Mouse (Mus musculus): Measurements from ENCODE around the gene Tbck.

Tbck gene

DNA sequence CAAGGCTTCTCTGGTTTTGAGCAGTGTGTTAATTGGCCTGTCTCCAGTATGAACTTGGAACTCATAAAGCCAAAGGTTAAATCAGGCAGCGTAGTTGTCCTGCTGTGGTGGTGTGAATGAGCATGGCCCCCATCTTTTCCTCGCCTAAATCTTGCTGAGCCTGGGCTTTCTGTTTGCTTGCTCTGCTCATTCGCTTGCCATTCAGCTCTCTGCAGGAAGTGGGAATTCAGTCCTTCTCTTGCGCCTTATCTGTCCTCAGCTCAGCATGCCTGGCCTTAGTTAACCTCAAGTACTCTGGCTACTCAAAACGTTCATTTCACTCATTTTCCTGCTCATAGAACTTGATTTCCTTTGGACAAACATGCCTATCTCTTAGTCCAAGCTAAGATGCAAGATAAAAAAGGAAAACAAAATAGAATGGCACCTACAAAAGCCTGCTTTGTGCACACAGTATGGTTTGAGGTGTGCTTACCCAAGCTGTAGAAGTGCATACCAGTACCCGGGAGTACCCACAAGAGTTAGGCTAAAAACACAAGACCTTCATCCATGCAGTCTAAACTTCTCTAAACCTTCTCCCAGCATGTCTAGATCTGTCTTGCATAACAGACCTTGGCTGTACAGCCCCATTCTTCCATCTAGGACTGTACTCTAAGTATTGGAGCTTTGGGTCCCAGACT lies 151.3 kb downstream of the Tbck start:
- no peak for DNase-seq (ENCODE audit: low spot score in 2 of 2)

DNA sequence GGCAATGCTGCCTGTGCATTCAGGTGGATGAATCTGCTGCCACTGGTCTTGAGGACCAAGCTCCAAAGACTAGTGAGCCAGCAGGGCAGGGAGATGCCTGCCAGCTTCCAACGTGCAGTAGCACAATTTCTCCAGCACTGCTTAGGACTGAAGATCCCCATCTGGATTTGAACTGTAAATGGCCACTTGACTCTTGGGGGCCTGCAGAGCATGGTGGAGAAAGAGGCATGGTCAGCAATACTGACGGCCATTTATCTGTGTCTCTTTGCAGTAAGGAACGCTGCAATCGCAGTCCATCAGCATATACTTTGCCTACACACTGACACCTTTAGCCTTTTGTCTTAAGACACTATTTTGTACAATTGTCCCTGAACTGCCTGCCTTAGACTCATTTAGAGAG lies 153.2 kb downstream of the Tbck start:
- DNase-seq (ENCODE audit: low spot score in 2 of 2): no peak

DNA sequence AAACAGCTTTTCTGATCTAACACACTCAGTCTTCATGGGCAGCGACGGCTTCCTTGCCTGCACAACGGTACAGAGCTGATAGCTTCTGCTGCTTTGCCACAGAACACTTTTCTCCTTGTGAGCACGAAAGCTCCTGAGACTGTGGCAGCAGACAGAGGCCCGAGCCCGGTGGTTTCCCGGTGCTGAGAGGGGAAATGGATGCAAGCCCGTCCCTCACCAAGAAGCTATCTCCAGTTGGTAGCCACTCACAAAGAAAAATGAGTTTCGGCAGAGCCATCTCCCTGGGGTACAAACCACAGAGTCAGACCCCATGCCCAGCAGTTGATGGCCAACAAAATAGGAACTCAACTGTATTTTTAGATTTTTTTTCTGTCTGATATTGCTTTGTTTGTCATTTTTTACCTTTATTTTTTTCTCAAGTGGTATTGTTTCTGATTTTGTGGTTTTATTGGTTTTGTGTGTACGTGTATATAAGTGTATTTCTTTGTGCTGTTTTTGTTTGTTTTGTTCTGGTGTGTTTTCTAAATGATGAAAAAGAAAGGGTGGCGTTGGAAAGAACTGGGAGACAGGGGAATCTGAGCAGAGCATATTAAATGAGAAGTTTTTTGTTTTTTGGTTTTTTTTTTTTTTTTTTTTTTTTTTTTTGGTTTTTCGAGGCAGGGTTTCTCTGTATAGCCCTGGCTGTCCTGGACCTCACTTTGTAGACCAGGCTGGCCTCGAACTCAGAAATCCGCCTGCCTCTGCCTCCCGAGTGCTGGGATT lies 154.9 kb downstream of the Tbck start:
- DNase-seq (ENCODE audit: low spot score in 2 of 2): no peak

DNA sequence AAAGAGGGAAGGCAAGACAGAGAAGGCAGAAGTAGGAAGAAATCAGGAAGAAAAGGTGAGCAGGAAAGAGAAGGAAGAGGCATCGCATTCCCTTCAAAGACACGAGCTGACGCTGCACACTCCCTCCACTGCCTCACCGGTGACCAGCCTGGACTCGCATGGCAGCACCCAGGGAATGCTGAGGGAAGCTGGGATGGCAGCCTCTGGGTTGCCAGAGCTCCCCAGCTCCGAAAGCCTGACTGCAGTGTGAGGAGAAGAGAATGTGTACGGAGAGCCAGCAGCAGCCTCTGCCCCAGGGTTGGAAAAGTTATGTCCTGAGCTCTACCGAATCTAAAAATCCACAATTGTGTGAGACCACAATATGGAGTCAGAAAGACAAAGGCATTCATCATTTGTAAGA lies 155.6 kb downstream of the Tbck start:
- no peak for DNase-seq (ENCODE audit: low spot score in 2 of 2)

DNA sequence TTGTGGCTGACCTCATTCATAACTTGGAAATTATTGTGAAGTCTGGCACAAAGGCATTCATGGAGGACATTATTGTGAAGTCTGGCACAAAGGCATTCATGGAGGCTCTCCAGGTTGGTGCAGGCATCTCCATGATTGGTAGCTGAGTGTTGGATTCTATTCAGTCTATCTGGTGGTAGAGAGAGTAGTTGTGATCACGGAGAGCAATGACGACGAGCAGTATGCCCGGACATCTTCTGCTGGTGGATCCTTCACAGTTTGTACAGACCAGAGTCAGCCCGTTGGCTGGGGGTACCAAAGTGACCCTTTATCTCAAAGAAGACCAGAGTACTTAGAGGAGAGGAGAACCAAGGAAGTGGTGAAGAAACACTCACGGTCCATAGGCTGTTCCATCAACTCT lies 158.7 kb downstream of the Tbck start:
- DNase-seq (ENCODE audit: low spot score in 2 of 2): no peak

DNA sequence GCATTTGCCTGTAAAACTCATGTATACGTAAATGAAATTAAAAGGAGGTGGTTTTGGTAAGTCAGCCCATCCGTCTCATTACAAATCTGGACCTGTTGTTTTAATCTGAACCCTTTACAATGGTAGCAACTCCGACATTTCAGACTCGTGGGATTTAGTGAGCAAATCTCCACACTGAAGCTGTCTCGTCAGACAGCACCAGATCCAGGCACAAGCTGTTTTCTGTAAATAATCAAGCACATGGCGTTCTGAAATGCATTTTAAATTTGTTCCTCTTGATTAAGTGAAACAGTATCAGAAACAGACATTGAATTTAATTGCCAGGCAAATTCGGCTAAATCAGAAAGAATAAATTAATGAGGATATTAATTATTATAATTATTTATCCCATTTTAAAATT lies 165.7 kb downstream of the Tbck start:
- DNase-seq (ENCODE audit: low spot score in 2 of 2): no peak

DNA sequence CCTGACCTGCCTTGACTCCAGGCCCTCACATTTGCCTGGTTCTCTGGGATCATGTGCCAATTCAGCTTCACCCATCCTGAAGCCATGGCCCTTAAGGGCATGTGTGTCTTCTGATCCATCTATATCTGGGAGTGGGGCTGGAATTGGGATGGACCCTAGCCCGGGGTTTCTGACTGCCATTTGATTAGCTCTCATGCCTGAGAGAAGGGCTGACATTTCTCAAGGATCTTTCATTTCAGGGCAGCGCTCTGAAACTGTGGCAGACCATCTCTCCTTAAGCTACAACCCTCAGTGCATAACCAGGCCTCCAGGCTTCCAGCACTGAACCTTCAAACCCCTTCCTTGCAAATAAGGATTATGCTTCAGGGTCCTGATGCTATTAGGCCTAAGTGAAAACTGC lies 166.5 kb downstream of the Tbck start:
- DNase-seq (ENCODE audit: low spot score in 2 of 2): no peak

DNA sequence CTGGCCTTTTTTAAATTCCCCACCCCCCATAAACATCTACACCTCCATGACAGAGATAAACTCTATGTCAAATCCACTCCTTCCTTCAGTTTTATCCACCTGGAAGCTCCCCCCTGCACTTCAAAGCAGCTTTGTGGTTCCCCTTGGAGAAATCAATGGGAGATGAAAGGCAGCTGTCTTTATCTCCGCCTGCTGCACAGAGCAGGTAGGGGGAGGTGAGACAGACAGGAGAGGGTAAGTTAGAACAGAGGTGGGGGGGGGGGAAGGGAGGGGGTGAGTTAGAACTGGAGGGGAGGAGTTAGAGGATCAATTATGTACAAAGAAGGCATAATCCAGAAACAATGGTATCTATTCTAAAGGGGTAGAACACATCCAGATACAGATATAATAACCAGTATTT lies 167.5 kb downstream of the Tbck start:
- DNase-seq (ENCODE audit: low spot score in 2 of 2): no peak

DNA sequence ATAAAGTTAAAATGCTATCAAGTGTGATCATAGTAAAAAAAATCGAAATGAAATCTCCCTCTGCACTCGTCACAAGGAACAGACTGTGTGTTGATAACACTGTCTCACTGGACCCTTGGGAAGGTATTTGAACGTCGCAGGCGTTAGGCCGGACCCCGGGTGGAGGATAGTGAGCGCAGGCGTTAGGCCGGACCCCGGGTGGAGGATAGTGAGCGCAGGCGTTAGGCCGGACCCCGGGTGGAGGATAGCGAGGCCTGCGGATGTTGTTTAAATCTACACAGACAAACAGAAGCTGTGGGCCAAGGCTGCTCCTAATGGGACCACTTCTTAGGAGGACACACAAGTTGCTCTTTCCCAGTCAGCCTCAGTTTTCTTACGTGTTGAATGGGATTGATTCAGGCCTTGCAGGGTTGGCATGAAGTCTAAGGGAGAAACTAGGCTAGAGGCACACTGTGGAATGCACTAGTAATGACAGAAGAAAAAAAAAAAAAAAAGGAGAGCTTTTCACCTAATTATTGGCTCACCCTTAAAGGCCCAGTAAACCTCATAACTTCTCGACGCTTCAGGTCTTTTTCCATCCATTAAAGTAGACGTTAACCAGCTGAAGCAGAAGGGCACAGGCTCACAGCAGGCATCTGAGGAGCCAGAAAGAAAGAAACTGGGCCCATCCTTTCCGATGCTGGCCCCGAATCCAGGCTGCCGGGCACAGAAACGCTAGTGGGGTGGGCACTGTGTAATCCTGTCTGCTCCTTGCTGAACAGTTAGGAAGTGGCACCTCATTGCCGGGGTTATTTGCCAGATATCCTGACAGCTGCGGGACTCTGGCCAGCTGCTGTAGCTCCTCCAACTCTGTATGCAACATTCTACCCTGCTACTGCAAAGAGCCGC lies 168.1 kb downstream of the Tbck start:
- DNase-seq (ENCODE audit: low spot score in 2 of 2): no peak

DNA sequence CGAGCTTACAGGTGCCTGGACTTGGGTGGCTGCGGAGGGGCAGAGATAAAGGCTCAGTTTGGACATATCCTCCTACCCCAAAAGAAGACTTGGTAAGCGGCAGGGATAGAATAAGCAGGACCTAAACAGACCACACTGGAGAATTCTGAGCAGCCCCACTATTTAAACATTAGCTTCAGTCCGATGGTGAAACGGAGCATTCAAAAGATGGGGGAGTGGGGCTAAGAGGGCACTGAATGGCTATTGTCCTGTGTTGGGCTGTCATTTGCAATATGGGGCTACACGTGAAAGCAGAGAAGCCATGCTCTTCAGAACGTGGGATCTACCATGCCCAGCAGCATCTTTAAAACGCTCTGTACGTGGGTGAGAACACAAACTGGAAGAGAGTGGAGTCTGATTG lies 170.3 kb downstream of the Tbck start:
- DNase-seq (ENCODE audit: low spot score in 2 of 2): no peak

DNA sequence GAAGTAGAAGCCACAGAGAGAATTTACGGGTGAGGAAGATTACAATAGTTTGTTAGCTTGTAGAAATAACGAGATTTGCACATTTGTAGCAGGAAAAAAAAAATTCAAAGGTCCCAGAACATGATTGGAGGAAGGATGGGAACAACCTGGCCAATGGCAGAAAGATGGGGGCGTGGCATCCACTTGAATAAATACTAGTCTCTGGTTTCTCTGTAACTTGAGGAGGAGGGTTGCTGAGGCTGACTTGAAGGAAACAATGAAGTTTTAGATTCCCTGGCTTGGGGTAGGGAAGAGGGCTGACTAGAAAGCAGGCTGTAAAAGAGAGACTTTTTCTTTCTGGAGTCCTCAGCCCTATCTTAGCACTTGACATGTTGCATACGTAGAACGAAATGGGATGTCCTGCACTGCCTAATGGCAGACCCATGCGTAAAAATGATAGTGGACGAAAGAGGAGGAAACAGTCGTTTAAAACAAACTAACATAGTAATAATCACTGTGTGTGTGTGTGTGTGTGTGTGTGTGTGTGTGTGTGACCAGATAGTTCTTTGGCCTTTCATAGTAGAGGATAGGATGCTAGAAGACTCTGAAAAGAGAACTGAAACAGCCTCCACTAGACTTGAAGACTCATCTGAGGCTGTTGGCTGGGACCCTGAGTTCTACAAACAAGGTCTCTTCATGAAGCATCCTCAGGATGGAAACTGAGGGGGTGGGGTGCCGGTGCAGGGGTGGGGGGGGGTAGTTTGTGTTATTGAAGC lies 171.7 kb downstream of the Tbck start:
- no peak for DNase-seq (ENCODE audit: low spot score in 2 of 2)

DNA sequence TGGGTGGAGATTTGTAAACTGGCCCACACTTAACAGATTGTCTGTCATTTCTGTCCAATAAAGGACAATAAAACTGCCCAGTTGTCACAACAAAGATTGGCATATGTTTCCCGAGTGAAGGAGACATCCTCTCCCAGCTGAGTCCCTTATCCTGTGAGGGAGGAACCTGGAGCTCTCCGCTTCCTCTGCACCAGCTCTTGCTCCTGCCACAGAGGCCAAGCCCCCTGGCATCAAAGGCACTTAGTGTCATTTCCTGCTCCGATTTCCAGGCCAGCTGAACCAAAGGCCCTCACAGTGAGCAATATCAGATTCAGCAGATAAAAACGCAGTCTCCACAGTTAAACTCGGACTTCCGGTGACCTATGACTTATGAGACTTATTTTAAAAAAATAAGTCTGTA lies 172.7 kb downstream of the Tbck start:
- no peak for DNase-seq (ENCODE audit: low spot score in 2 of 2)

DNA sequence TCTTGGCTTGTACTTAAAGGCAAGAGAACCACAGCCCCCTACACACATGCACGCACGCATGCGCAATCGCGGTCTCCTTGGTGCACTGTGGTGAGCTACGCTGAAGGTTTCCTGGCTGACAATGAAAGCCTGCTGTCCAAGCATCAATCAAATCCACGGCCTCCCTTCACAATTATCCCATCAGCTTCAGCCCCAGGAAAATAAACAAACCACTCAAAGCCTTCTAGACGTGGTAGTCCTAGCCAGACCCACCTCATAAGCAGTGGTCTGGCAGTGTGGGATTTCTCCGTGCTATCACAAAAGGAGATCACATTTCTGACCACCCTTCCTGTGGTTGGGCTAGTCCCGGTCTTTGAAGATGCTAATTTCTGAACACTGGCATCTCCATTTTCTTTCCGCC lies 174.9 kb downstream of the Tbck start:
- no peak for DNase-seq (ENCODE audit: low spot score in 2 of 2)

DNA sequence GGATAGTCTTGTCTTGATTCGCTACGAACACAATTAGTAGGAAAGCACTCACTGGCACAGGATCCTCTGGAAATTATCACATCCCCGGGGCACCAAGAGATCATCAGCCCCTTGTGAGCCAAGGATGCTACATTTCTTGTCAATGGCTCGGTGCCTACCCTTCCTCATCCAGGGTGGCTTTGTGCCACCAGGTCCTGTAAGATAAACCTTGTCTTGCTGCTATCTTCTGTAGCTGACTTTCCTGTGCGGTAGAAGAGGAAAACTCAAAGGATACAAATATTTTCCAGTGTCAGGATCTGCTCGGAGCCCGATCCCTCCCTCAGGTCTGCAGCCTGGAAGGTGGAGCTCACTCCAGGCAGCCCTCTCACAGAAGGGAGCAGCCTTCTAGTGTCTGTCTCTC lies 175.6 kb downstream of the Tbck start:
- DNase-seq (ENCODE audit: low spot score in 2 of 2): no peak

DNA sequence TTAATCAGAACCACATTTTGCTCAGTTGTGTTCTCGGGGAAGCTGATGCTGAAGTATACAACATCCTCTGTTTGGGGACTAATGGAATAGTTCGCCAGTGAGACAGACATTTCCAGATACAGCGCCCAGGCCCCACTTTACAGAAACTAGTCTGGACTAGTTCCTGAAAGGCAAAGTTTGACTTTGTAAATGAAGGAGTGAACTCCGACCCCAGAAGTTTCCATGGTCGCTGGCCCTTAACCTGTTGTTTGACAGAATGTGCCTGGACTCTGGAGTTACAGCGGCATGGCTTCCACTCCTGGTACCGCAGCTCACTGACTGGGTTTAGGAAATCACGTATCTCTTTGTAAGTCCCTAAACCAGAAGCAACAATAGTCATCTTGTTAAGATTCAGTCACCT lies 176.9 kb downstream of the Tbck start:
- no peak for DNase-seq (ENCODE audit: low spot score in 2 of 2)

DNA sequence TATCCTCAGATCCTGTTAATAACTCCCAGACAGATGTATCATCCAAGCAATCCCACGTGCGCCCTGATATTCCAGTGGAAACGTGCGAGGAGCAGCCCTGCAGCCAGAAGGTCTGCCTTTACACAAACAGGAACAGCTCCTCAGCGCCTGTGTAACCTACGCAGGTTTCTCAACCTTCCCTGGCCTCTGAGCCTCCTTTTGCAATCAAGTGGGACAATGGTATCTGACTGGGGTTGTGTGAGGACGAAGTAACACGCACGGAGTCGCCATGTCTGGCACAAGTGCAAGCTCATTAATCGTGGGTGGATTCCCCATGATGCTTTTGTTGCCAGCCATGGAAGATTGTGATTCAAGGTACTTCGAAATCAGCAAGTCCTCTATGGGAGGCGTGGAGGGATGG lies 179.9 kb downstream of the Tbck start:
- DNase-seq (ENCODE audit: low spot score in 2 of 2): no peak

DNA sequence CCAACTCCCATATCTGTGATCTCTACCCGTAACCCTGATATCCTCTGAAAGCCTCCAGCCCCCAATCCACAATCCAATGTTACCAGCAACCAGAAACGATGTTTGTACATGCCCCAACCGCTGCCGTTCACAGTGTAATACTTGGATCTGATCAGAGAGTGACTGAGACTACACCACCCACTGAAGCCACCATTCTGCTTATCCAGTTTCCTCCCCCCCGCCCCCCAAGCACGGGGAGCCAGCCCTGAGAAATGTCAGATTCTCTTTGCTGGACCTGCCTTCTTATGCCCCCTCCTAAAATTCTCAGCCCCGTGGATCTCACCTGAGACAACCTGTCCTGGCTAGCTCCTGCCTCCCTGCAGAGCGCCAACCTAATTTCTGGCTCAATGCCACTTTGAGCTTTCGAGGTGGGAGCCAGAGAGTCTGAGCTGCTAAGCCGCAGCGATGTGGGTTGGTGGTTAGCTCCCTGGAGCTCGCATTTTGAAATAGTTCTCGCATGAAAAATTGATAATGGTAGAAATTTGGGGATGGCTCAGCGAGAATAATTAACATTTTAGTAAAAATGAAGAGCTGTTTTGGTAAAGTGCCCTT lies 180.5 kb downstream of the Tbck start:
- no peak for DNase-seq (ENCODE audit: low spot score in 2 of 2)

DNA sequence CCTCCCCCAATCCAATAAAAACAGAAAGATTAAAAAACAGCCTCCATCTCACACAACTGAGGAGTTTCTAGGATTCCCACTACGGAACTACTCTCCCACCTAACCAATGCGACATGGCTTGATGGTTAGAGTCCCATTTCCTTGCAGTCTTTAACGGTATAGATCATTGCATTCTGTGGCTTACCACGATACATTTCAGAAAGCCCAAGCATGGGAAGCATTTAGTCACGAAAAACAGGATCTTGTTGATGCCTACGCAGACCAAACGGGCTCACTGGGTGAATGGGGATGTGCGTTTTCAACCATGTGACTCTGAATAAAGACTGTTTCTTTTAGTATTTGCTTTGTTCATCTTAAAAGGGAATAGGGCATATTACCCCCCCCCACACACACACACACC lies 181.0 kb downstream of the Tbck start:
- no peak for DNase-seq (ENCODE audit: low spot score in 2 of 2)

DNA sequence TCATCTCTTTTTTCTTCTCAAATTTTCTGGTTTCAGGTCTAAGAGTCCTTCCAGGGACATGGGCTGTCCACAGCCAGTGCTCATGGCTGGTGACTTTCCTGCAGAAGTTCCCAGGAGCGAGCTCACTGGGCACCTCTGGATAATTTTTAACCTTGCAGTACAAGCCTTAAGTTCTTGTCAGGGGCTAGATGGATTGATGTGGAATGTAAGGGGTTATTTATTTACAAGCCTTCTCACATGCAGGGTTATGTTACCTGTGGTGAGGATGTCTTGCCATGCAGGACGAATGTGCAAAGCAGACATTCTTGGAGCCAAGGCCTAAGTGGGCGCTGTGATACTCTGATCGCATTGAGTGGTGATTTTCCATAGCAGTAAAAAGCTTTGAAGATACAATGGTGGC lies 181.7 kb downstream of the Tbck start:
- DNase-seq (ENCODE audit: low spot score in 2 of 2): no peak

DNA sequence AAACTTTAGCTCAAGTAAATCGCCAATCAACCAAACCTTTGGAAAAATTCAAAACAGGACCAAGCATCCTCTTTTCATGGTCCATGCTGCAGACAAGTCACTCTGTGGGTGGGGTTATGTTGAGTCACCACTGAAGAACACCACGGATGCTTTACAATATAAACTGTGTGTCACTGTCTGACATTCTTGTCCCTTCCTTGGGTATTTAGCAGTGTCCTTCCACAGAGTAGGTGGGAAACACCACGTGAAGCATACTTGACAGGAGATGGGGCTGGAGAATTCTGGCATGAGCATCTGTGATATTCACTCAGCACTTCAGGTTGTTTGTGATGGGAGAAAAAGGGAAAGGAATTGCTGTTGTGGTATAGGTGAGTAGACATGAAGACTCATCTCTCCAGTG lies 183.0 kb downstream of the Tbck start:
- DNase-seq (ENCODE audit: low spot score in 2 of 2): no peak

DNA sequence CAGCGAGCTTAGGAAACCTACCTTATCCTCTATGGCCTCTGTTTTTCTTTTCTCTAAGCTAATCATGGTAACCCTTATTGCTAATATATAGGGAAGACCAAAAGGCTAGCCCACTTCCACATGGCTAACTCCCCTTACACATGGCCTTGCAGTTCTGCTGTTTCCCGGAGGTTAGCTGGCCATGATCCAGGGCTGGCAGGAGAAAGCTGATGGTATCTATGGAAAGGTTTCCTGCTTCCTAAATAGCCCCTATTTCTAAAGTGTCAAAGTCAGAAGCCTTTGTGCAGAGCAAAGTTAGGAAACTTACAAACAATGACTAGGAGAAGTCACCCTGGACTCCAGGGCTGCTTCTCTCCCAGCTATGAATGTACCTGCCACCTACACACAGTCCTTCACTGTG lies 184.9 kb downstream of the Tbck start:
- no peak for DNase-seq (ENCODE audit: low spot score in 2 of 2)

DNA sequence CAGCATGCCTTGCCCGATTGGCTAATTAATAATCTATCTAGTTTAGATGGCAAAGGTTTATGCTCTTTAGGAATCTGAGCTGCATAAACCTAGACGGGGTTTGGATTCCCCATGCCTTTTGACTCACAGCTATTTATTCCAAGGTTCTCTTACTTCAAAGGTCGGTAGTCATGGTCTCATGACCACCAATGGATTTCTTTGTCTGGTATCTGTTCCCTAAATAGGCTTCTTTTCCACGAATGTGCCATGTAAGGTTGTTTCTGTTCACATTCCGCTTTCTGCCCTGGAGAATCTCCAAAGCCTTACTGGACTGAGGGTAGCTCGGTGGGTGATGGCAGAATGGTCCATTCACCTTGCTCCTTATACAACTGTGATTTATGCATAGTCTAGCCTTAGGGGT lies 186.1 kb downstream of the Tbck start:
- DNase-seq (ENCODE audit: low spot score in 2 of 2): no peak
